Mouse (Mus musculus) adrenal gland, postnatal 14 days (tissue): ENCODE measurements at regions not wholly inside any gene's neighbourhood (a gene's known extent, or its start where the extent isn't known, plus 50 kb on each side); places are given as distances from the start of the nearest gene placed in this dataset.

Source experiments
- DNase-seq: peaks from one replicate; pipeline ENCODE4 v3.0.0; 2021; ENCODE audit warnings: mixed read lengths

GRCm38 (mm10) chr5:108903134-108903923 lies 50.9 kb upstream of the Vmn2r9 start:
- DNase-seq: peak; percentile 10
